Mouse (Mus musculus) ovary, postnatal 14 days (tissue): ENCODE measurements around the gene Scrg1.
"Not testable (repeated sequence)": the region's sequence is repeated elsewhere in the genome, so short reads cannot be mapped to it uniquely, and the experiment has no call there.

Experiments used
- DNase-seq: peaks from one replicate; pipeline ENCODE4 v3.0.0; 2022; ENCODE audit warnings: low spot score

Scrg1 gene

GRCm38 (mm10) chr8:57455765-57456164 is at the start of gene Scrg1:
Gene Scrg1 (plus strand): TSS chr8:57455923.
- DNase-seq: no peak

GRCm38 (mm10) chr8:57406366-57406765 is 49.4 kb upstream of the Scrg1 start:
- DNase-seq: no peak

GRCm38 (mm10) chr8:57409333-57409732 is 46.4 kb upstream of the Scrg1 start:
- no peak for DNase-seq

GRCm38 (mm10) chr8:57409779-57410472 is 45.8 kb upstream of the Scrg1 start:
- DNase-seq: no peak

- DNase-seq: no peak
These were observed 45.3 kb upstream of the Scrg1 start for GRCm38 (mm10) chr8:57410473-57410863.

- no peak for DNase-seq
These were observed 44.4 kb upstream of the Scrg1 start for GRCm38 (mm10) chr8:57411366-57411765.

- DNase-seq: no peak
These were observed 38.9 kb upstream of the Scrg1 start for GRCm38 (mm10) chr8:57416827-57417226.

- DNase-seq: no peak
These were observed 29.6 kb upstream of the Scrg1 start for GRCm38 (mm10) chr8:57426074-57426473.

GRCm38 (mm10) chr8:57427581-57428366 is 27.9 kb upstream of the Scrg1 start:
- no peak for DNase-seq

GRCm38 (mm10) chr8:57428566-57428965 is 27.2 kb upstream of the Scrg1 start:
- no peak for DNase-seq

GRCm38 (mm10) chr8:57429166-57429887 is 26.4 kb upstream of the Scrg1 start:
- peak; percentile 61 for DNase-seq

GRCm38 (mm10) chr8:57429888-57430274 is 25.8 kb upstream of the Scrg1 start:
- not testable (repeated sequence) for DNase-seq

GRCm38 (mm10) chr8:57430901-57431300 is 24.8 kb upstream of the Scrg1 start:
- no peak for DNase-seq

- DNase-seq: no peak
These were observed 22.9 kb upstream of the Scrg1 start for GRCm38 (mm10) chr8:57432802-57433201.

- DNase-seq: no peak
These were observed 19.8 kb upstream of the Scrg1 start for GRCm38 (mm10) chr8:57435768-57436436.

GRCm38 (mm10) chr8:57436437-57436796 is 19.3 kb upstream of the Scrg1 start:
- no peak for DNase-seq

- DNase-seq: no peak
These were observed 14.6 kb upstream of the Scrg1 start for GRCm38 (mm10) chr8:57441131-57441530.

GRCm38 (mm10) chr8:57441556-57441955 is 14.2 kb upstream of the Scrg1 start:
- no peak for DNase-seq

- DNase-seq: no peak
These were observed 12.4 kb upstream of the Scrg1 start for GRCm38 (mm10) chr8:57443289-57443688.

GRCm38 (mm10) chr8:57445901-57446300 is 9.8 kb upstream of the Scrg1 start:
- not testable (repeated sequence) for DNase-seq

GRCm38 (mm10) chr8:57450726-57451125 is 5.0 kb upstream of the Scrg1 start:
- no peak for DNase-seq

GRCm38 (mm10) chr8:57451896-57452295 is 3.8 kb upstream of the Scrg1 start:
- DNase-seq: no peak
